Mouse (Mus musculus): ENCODE measurements at regions not wholly inside any gene's neighbourhood (a gene's known extent, or its start where the extent isn't known, plus 50 kb on each side); places are given as distances from the start of the nearest gene placed in this dataset.

- Histone ChIP-seq H3K4me1 (ENCODE audit: control insufficient read depth, insufficient read depth, low read length) (no peaks in the 10 kb centered on the region), H3K4me3 (ENCODE audit: insufficient read depth, low read depth, low read length) (no peak overlapping the region), H3K27ac (ENCODE audit: insufficient read depth, low read depth, low read length) (no peak overlapping the region)
- 85% methylated on average over 4 of the region's 4 CpGs for WGBS
- TF ChIP-seq CTCF (IDR thresholded peaks at IDR 0.05; ENCODE audit: insufficient read depth, low read depth, low read length) (no peak), POLR2A (IDR thresholded peaks at IDR 0.05; ENCODE audit: insufficient read depth, low read depth, low read length) (no peak)
Observed at GRCm38 (mm10) chr13:99787760-99788159, 113.1 kb downstream of the Cartpt start.

- TF ChIP-seq POLR2A (IDR thresholded peaks at IDR 0.05; ENCODE audit: insufficient read depth, low read depth, low read length) (no peak), CTCF (IDR thresholded peaks at IDR 0.05; ENCODE audit: insufficient read depth, low read depth, low read length) (no peak)
- H3K4me1 ChIP-seq (ENCODE audit: control insufficient read depth, insufficient read depth, low read length) = peaks cover 4% of the 10 kb centered on the region
- 95% methylated on average over 4 of the region's 4 CpGs for WGBS
Observed at GRCm38 (mm10) chr13:99785427-99785826, 115.5 kb downstream of the Cartpt start.

GRCm38 (mm10) chr13:99784314-99784713 lies 116.6 kb downstream of the Cartpt start:
- TF ChIP-seq CTCF (IDR thresholded peaks at IDR 0.05; ENCODE audit: insufficient read depth, low read depth, low read length) (no peak), POLR2A (IDR thresholded peaks at IDR 0.05; ENCODE audit: insufficient read depth, low read depth, low read length) (no peak)
- no peak overlapping the region for H3K27ac ChIP-seq (ENCODE audit: insufficient read depth, low read depth, low read length)
- 66% methylated on average over 2 of the region's 2 CpGs for WGBS
- no peak overlapping the region for H3K4me3 ChIP-seq (ENCODE audit: insufficient read depth, low read depth, low read length)
- peaks cover 4% of the 10 kb centered on the region for H3K4me1 ChIP-seq (ENCODE audit: control insufficient read depth, insufficient read depth, low read length)

More at GRCm38 (mm10) chr13:99785427-99785826, 115.5 kb downstream of the Cartpt start:
- Histone ChIP-seq H3K4me3 (ENCODE audit: insufficient read depth, low read depth, low read length) (no peak overlapping the region), H3K27ac (ENCODE audit: insufficient read depth, low read depth, low read length) (no peak overlapping the region)

- H3K27ac ChIP-seq (ENCODE audit: insufficient read depth, low read depth, low read length) = no peak overlapping the region
- WGBS = 83% methylated on average over 15 of the region's 15 CpGs
- no peak overlapping the region for H3K4me3 ChIP-seq (ENCODE audit: insufficient read depth, low read depth, low read length)
- H3K4me1 ChIP-seq (ENCODE audit: control insufficient read depth, insufficient read depth, low read length) = peaks cover 4% of the 10 kb centered on the region
- TF ChIP-seq CTCF (IDR thresholded peaks at IDR 0.05; ENCODE audit: insufficient read depth, low read depth, low read length) (no peak), POLR2A (IDR thresholded peaks at IDR 0.05; ENCODE audit: insufficient read depth, low read depth, low read length) (no peak)
Observed at GRCm38 (mm10) chr13:99782883-99783721, 117.8 kb downstream of the Cartpt start.

- Histone ChIP-seq H3K4me1 (ENCODE audit: control insufficient read depth, insufficient read depth, low read length) (peaks cover 4% of the 10 kb centered on the region), H3K27ac (ENCODE audit: insufficient read depth, low read depth, low read length) (no peak overlapping the region), H3K4me3 (ENCODE audit: insufficient read depth, low read depth, low read length) (no peak overlapping the region)
- WGBS = 91% methylated on average over 4 of the region's 4 CpGs
- TF ChIP-seq POLR2A (IDR thresholded peaks at IDR 0.05; ENCODE audit: insufficient read depth, low read depth, low read length) (no peak), CTCF (IDR thresholded peaks at IDR 0.05; ENCODE audit: insufficient read depth, low read depth, low read length) (no peak)
Observed at GRCm38 (mm10) chr13:99781616-99782015, 119.3 kb downstream of the Cartpt start.

DNA sequence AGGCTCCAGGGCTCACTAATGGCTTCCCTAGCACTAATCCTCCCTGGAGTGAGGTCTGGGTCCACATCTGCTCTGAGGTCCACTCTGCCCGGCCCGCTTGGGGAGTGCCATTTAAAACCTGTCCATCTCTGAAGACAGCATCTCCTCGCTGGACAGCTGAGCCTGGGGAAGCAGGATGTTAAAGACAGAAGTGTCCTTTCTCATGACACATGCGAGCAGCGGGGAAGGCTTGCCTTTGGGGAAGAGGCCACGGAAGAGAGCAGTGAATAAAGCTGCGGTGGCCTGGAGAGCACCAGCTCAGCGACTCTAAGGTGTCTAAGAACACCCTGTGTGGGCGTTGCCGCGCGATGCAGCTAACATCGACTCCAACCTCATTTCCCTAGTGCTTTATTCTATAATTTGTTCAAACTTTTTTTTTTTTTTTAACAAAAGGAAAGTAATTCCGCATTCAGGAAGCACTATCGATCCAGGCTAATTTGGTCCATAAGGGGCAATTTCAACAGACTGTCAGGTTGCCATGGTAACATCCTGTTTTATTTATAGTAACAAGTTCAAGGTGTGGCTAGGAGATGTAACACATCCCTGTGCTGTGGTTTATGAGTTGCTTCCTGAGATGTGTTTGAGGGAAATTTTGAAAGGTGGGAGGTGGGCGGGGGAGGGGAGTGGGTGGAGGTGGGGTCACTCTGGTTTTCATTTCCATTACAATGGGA lies 120.0 kb downstream of the Cartpt start:
- TF ChIP-seq CTCF (IDR thresholded peaks at IDR 0.05; ENCODE audit: insufficient read depth, low read depth, low read length) (no peak), POLR2A (IDR thresholded peaks at IDR 0.05; ENCODE audit: insufficient read depth, low read depth, low read length) (no peak)
- peaks cover 4% of the 10 kb centered on the region for H3K4me1 ChIP-seq (ENCODE audit: control insufficient read depth, insufficient read depth, low read length)
- WGBS = 20% methylated on average over 16 of the region's 16 CpGs
- no peak overlapping the region for H3K27ac ChIP-seq (ENCODE audit: insufficient read depth, low read depth, low read length)
- H3K4me3 ChIP-seq (ENCODE audit: insufficient read depth, low read depth, low read length) = no peak overlapping the region

GRCm38 (mm10) chr13:99778747-99779146 lies 122.1 kb downstream of the Cartpt start:
- WGBS = 96% methylated on average over 2 of the region's 2 CpGs

DNA sequence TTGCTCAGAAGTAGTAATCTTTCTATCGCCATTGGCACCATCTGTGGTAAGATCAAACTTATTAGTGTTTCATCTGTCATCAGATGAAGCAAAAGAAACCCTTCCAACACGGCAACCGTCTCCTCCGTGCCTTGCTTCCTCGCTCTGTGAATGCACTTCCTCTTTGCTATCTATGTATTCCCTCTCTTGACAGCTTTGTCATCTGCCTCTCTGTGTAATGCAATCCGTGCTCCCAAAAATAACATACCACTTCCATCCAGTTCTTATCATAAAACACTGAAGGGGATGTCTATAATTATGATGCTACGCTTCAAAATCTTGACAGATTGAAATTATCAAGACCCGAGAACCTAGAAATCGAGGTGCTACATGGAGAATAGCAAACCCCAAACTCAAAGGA lies 123.2 kb downstream of the Cartpt start:
- peaks cover 4% of the 10 kb centered on the region for H3K4me1 ChIP-seq (ENCODE audit: control insufficient read depth, insufficient read depth, low read length)
- TF ChIP-seq CTCF (IDR thresholded peaks at IDR 0.05; ENCODE audit: insufficient read depth, low read depth, low read length) = no peak
- TF ChIP-seq POLR2A (IDR thresholded peaks at IDR 0.05; ENCODE audit: insufficient read depth, low read depth, low read length) = no peak
- WGBS = 93% methylated on average over 9 of the region's 9 CpGs
- no peak overlapping the region for H3K27ac ChIP-seq (ENCODE audit: insufficient read depth, low read depth, low read length)
- no peak overlapping the region for H3K4me3 ChIP-seq (ENCODE audit: insufficient read depth, low read depth, low read length)

More at GRCm38 (mm10) chr13:99778747-99779146, 122.1 kb downstream of the Cartpt start:
- Histone ChIP-seq H3K4me1 (ENCODE audit: control insufficient read depth, insufficient read depth, low read length) (peaks cover 4% of the 10 kb centered on the region), H3K27ac (ENCODE audit: insufficient read depth, low read depth, low read length) (no peak overlapping the region), H3K4me3 (ENCODE audit: insufficient read depth, low read depth, low read length) (no peak overlapping the region)
- TF ChIP-seq POLR2A (IDR thresholded peaks at IDR 0.05; ENCODE audit: insufficient read depth, low read depth, low read length) (no peak), CTCF (IDR thresholded peaks at IDR 0.05; ENCODE audit: insufficient read depth, low read depth, low read length) (no peak)

DNA sequence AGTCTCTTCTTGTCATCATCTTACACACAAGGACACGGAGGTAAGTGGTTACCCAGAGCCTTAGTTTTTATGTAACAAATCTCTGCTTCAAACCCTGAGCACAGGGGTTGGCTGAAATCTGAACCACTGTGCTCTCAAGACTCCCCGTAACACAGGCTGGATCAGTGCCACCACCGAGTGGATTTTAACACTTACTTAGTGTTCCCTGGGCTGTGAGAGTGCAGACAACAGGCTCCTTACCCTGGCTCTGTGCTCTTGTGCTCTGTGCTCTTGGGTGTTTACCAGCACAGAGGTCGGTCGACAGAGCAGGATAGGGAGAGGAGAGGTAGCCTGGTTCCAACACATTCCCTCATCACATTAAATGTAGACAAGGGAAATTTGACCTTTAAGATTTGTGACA lies 134.9 kb downstream of the Cartpt start:
- H3K4me3 ChIP-seq (ENCODE audit: insufficient read depth, low read depth, low read length) = no peak overlapping the region
- WGBS = 35% methylated on average over 5 of the region's 5 CpGs
- no peak overlapping the region for H3K27ac ChIP-seq (ENCODE audit: insufficient read depth, low read depth, low read length)
- no peak for TF ChIP-seq CTCF (IDR thresholded peaks at IDR 0.05; ENCODE audit: insufficient read depth, low read depth, low read length)
- no peak for TF ChIP-seq POLR2A (IDR thresholded peaks at IDR 0.05; ENCODE audit: insufficient read depth, low read depth, low read length)
- H3K4me1 ChIP-seq (ENCODE audit: control insufficient read depth, insufficient read depth, low read length) = no peaks in the 10 kb centered on the region

Data from olfactory bulb, adult 2 months (tissue).